Mouse (Mus musculus) testis, postnatal 14 days (tissue): ENCODE results near the gene Cdc6.
A peak's percentile ranks its signal among the peaks of the same experiment; 100 is the strongest.

Experiments used
- DNase-seq: peaks from one replicate; pipeline ENCODE4 v3.0.0; 2021; ENCODE audit warnings: low spot score

Gene Cdc6

DNA sequence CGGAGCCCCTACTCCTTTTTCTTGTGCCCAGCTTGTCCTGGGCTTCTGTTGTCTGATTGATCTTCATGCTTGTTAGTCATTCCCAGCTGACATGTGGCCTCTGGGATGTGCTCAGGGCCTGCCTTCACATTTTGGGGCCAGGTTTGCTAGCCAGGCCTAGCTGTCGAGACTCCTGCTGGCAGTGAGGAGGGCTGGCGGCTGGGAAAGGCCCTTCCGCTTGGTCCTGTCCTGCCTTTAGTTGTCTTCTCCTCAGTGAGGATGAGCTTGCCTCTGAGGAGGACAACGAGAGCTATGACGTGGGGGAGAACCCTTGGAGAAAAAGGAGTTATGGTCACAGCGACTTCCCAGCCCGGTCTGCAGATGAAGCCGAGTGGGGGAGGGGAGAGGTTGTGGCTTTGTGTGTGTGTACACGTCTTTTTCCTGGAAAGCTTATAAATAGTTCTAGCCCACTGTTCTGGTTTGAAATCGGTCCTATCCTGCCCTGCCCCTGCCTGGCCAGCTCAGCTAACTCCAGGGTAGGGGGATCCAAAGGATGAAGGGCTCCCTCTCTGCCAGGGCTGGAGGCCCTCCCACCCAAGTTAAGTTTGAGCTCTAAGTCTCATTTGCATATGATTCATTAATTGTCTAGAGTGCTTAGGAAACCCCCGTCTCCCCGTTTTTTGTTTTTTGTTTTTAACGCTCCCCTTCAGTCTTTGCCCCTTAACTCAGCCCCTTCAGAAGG is 36.3 kb downstream of the Cdc6 start:
- no peak for DNase-seq

DNA sequence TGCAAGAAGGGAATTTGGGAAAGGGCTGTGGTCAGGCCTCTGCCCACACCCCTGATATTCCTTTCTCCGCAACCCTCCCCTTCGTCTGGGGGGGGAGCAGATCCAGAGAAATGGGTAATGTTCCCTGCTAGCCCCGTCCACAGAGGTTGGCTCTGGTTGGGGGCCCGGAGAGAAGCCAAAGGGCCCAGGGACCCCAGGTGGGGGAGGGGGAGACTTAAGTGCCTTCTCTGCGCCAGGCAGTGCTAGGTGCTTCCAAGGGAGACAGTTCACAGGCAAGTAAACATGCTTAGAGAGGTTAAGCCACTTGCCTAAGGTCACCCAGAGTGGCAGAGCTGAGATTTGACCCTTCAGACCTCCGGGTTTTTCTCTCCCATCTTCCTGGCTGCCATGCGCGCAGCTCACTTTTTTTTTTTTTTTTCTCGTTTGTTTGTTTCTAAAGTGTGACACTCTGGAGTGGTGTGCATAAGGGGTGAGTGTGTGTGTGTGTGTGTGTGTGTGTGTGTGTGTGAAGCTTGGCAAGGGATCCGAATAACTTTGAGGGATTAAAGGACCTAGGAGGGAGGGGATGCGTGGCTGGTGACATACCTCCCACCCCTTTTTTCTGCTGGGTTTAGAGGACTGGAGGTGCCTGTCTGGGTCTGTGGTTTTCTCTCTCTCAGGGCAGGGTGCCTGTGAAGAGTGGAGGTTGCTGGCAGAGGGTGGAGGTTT is 37.5 kb downstream of the Cdc6 start:
- no peak for DNase-seq

DNA sequence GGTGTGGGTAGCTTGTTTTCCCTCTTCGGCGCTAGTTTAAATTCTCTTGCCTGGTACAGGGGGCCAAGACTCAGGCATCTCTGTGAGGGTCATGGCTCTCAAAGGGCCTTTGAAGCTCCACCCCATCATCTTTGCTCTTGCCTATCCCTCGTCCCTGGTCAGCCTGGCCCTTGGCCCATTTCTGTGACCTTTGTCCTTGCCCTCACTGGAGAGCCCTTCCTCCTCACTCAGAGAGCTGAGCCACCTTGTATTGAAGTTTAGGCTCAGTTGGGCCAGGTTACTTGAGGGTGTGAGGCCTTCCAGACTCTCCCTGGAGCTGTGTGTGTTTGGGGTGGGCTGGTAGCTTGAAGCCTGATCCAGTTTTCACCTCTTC is 38.0 kb downstream of the Cdc6 start:
- DNase-seq = no peak

DNA sequence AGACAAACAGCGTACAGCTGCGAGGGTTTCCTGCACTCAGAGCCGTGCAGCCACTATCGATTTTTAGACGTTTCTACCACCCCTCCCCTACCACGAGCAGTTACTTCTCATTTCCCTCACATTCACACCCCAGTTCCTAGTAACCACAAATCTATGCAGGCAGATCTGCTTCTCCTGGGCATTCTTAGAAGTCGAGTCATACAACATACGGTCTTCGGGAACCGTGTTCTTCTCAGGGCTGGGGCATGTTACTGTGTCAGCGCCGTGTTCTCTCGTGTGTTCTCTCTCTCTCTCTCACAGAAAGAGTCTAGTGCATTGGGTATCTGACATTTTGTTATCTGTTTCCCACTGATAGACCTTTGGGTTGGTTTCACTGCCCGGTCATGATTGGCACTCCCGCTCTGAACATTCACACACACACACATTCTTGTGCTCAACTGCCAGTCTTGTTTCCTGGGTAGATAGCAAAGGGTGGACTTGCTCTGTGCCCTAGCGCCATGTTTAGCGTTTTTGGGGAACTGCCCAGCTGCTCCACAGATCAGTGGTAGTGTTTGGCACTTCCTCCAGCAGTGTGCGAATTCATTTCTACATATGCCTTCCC is 40.5 kb downstream of the Cdc6 start:
- no peak for DNase-seq

DNA sequence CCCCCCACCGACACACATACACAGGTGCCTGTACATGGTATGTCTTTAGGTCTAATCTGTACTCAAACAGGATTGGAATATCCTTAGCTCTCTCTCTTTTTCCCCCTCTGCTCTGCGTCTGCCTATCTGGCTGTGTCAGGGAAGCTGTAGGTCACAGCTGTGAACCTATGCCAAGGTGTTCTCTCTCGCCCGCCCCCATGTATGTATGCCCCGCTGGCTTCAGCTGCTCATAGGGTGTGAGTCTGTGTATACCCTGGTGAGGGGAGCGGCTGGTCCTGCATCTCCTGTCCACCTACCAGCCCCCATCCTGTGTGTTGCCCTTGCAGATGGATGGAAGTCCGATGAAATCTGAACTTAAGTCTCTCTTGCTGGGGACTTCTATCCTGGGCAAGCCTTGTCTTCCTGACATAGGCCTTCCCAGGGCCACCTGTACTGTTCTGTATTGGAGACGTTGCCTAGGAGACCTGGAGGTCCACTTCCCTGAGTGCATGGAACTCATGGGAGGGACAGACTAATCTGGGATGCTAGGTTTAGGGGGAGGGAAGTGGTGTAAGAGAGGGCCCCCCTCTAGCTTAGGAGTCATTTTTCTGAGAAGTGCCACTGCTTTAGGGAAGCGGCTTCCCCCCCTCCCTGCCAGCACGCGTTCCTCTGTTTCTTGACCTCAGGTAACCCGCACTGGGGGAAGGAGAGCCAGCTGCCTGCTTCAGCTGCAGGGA is 41.8 kb downstream of the Cdc6 start:
- DNase-seq = no peak

DNA sequence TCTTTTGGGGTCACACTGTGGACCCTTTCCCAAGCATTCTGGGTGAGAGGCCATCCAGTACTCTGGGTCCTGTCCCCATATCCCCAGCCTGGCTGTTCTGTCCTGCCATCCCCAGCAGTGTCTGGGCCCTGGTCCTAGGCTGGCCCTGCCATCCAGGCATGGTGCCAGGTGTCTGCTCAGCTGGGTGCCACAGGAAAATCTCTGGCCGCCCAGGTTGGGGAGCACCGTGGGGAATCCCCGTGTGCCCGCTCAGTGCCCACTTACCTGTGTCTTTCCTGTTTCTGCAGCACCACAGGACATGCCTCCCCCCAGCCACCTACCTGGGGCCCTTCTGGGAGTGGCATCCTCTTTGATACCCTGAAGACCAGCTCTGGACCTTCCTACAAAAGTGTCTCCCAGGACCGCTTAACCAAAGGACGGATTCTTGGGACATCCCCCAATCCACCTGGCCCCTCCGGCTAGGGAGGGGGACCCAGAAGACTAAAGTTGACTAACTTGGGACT is 42.4 kb downstream of the Cdc6 start:
- DNase-seq = no peak

DNA sequence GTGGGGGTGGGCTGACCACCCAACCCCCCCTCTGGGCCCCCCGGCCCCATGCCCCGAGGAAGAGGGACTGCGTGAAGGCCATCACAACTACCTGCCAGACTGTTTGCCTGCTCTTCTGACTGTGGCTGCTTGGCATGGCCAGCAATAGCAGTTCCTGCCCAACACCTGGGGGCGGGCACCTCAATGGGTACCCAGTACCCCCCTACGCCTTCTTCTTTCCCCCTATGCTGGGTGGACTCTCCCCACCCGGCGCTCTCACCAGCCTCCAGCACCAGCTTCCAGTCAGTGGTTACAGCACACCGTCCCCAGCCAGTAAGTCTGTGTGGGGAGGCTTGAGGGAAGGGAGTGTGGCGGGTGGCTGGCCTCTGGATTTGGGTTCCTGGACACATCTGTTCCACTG is 42.9 kb downstream of the Cdc6 start:
- no peak for DNase-seq

DNA sequence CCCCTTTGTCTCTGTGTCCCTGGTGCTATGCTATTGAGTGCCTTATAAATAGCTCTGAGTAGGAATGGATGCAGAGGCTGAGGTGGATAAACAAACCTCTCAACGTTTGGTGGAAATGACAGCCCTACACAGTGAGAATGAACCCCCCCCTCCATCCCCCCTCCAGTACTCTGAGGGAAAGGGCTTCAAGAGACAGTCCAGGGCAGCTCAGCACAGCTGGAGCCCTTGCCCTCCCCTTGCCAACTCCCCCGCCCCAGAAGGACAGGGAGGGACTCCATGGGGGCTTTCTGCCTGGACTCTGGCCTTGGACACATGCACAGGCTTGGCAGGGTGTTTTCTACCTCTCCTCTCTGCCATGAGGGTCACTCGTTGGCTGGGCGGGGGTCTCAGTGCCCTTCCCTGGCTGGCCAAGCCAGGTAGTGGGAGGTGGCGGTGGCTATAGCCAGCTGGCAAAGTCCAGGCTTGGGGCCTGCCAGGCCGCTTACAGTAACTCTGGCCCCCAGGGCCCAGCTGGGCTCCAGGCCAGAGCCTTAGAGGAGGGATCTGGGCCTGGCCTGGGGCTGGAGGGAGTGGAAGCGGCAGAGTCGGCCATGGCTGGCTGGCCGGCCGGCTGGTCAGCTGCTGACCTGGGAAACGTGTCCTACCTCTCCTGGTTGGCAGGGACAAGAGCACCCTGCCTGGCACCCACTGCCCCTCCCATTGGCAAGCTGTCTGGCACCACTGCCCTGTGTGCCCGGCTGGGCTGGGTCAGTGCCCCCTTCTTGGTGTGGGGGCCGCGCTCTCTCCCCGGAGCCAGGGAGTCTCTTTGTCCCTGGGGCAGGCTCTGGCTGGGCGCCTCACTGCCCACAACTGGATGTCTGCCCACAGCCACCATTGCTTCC is 43.7 kb downstream of the Cdc6 start:
- peak; percentile 86 for DNase-seq

DNA sequence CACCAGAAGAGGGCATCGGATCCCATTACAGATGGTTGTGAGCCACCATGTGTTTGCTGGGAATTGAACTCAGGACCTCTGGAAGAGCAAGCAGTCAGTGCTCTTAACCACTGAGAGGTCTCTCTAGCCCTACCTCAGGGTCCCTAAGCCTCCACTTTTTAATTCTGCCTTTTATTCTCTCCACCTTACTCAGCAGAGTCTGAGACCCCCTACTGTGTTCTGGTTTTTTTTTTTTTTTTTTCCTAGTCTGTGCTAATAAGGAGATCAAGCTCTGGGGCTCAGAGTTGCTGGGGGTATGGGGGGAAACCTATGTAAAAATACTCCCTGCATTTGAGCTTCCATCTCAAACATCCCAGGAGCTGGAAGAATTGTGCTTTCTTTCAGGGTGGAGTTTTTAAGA is 44.5 kb downstream of the Cdc6 start:
- no peak for DNase-seq

DNA sequence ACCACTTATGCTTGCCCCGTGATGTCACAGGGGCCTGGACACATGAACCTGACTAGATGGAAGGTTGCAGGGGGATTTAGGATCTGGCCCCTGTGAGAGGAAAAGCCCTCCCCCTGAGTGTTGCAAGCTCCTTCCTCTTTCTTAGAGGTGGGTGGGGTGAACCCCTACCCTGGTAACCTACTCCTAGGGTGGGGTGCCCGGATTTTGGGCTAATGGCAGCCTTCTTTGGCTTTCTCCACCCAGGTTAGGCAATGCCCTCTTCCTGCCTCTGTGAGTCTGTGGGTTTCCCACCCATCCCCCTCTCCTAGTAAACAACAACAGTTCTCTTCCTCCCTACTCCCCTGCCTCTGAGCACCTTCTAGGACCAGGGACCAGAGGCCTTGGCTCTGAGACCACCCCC is 45.1 kb downstream of the Cdc6 start:
- DNase-seq = peak; percentile 12

DNA sequence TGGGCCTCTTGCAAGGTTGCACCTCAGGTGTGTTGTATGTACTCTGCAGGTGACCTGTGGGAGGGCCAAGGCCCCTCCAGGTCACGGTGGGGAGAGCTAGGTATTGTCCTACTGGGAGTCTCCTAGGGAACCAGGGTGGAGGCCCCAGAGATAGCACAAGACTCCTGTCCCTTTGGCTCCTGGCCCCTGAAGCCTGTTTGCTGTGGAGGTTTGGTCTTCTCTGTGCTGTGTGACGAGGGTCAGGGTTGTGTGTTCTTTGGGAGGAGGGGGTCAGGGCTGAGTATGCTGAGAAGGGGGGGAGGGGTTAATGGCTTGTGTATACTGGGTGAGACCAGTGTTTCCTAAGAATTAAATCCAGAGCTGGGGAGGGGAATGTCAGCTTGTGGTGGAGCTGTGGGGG is 45.8 kb downstream of the Cdc6 start:
- DNase-seq = no peak

DNA sequence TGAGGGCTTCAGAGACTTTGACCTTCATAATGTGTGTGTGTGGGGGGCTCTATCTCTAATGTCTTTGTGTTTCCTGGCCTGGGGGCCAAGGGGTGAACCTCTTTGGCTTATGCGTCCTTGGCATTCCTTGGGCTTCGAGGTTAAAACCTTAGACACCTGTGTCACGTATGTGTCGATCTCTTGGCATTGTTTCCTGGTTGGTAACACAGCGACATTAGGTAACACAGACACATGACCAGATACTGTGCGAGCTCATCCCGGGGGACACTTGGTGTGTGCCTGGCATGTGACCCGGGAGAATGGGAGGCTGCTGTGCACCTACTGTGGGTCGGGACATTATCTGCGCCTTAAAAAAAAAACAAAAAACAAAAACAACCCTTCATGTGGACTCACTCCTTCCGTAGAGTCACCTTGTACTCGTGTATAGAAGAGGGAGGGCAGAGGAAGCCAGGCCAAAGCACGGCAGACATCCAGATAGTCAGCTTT is 46.3 kb downstream of the Cdc6 start:
- peak; percentile 12 for DNase-seq

DNA sequence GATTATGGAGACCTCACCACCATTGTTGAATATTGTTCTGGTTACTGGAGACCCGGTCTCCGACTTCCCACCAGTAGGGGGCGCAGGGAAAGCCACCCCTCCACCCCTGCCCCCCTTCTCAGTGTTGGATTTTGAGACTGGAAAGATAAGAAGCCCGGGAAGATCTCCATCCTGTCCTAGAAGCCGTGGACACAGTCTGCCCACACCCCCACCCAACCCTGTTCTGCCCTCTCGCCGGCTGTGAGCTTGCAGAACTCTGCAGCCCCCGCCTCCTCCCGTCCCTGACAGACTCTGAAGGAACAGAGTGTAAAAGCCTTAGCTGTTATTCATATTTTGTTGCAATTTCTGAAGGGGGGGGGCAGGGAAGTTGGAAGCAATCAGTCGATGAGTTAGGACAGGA is 46.8 kb downstream of the Cdc6 start:
- peak; percentile 93 for DNase-seq

DNA sequence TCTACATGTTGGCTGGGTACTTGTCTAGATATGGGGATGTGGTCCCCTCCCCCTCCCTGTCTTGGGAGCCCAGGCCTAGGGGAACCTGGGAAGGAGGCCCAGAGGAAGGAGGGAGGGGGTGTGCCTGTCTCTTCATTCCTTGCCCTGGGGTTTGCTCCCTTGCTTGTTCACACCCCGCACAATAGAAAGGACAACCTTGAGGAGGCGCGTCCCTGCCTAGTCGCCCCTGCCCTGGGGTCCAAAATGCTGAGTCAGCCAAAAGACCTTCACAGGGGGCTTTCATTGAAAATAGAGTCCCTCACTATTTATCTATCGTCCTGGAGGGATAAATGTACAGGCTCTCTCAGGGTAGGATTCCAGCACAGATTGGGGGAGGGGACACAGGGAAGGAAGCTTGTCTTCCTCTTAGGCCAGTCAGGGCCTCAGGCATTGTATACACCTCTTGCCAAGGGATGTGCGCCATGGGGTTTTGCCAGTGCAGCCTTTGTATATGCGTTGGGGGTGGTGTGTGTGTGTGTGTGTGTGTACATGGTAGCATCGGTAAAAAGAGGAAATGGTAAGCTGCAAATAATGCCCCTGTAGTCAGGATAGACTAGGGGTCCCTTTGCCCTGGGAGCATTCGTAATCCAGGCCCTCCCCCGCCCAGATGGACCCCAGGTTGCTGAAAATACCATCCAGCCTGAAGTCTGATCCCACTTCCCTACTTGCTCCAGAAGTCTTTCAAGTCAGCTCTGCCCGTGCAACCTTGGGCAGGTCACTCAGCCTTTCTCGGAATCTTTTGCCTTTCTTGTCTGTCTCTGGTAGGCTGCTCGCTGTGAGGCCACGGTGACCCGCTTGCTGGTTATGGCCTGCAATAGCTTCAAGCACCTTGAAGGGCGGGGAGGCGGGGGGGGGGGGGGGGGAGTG is 47.5 kb downstream of the Cdc6 start:
- peak; percentile 44 for DNase-seq

DNA sequence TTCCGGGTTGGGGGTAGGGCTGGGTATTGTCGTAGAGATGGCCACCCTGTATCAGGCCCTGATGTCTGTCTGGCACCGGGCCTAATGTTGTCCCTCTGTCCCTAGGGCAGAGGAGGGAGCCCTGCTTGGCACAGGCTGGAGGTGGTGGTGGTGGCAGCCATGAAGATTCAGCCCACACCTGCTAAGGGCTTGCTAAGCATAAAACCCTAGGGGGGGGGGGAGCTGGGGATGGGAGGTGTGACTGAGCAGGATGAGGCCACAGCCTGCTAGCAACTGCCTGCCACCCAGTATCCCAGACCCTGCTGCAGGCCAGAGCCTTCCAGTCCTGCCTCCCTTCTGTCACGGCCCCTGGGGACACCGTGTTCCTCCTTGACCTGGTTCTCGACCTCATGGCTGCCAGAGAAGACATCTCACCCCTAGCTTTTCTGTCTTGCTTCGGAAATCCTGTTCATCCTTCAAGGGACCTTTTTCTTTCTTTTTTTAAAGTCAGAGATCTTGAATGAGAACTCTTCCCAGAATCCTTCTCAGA is 48.2 kb downstream of the Cdc6 start:
- peak; percentile 72 for DNase-seq

DNA sequence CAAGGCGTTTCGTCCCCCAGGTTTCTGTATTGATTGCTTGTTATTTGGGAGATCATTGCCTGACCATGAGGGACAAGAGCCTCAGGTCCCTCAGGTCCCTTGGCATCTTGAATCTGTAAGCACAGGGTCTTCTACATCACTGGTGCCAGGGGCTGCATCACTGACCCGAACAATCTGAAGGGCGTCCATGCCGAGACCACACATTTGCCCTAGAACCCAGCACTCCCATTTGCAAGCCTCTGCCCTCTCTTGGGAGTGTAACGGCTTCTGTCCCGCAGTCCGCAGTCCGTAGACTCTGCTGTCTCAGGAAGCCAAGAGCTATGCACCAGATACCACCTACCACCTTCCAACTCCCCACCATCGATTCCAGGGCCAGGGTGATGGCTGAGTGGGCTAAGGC is 48.7 kb downstream of the Cdc6 start:
- no peak for DNase-seq

DNA sequence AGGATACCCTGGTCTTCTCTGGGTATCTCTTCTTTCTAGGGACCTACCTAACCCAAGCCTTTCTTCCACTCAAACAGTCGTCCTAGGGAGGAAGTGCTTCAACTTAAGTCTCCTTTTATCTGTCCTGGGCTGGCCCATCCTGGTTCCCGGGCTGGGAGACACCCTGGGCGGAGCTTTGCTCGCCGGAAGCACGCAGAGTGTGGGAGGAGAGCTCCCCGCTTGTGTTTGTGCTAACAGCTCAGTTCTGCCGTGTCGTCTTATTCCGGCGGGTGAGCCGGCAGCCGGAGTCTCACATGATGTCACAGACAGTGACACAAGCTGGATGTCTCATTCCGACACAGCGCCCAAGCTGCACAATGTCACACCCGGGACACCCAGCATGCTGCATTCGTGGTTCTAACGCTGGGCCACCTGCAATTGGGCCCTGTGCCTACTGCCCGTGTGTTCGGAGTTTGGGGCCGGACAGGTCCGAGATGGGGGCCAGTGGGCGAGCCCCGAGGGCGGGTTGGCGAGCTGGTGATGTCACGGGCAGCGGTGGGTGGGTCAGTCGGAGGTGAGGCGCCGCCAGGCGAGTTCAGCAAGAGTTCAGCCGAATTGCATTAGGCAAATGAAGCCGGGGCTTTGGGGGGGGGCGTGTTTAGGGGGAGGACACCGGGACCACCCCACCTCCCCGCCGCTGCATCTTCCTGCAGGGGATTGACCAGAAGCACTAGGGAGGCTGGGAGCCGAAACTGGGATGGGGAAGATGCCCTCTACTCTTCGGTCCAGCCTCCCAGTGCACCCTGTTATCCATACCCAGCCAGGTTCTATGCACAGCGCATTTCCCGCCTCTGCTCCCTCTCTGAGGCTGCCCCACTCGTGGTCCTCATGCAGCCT is 52.1 kb downstream of the Cdc6 start:
- DNase-seq = peak; percentile 82

DNA sequence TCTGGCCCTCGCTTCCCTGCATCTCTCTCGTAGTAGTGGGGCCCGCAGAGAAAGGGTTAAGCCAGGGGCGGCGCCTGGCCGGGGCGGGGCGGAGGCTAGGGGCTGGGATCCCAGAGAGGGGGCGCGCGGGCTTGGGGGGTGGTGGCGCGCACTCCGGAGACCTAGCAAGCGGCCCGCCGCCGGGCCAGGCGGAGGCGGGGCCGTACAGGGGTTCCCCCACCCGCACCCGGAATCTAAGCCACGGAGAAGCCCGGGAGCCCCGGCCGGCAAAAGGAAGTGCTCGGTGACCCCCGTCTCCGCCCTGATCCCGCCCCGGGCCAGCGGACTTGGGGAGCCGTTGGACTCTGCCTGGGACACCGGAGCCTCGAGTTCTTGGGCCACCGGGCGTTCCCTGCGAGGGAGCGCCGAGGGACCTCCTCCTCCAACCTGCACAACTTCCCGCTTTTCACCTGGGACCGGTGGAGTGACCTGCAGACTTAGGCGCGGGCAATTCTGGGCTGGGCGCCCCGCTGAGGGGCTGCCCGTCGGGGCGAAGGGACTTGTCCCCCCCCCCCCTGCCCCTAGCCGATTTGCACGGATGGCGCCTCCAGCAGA is 52.8 kb downstream of the Cdc6 start:
- peak; percentile 67 for DNase-seq
